Comparison of ENCODE assay signal across 22 mouse cellular contexts in the genomic region with DNA sequence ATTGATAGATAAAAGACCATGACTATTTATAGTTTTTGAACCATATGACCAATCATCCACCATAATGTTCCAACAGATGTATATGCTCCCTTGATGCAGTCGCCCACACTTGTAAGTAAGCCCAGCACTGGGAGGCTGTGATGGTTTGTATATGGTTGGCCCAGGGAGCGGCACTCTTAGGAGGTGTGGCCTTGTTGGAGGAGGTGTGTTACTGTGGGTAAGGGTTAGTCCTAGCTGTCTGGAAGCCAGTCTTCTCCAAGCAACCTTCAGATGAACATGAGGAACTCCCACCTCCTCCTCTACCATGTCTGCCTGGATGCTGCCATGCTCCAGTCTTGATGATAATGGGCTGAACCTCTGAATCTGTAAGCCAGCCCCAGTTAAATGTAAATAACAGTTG. TPM values are rescaled to one million over a fixed set of nuclear protein-coding genes. Genes with fewer than 3 reads are reported as not detected.
DNase-seq lines count a peak whose midpoint lies in the region; ATAC-seq and TF ChIP-seq lines count a peak whose summit lies in the region.
"Had no signal": no experiment of that assay in that cellular context is flagged by ENCODE, and none has a peak within 500 bp of the region (broad histone marks: within the 10 kb centered on the region; RNA-seq: fewer than 3 reads in every experiment).

No protein-coding gene starts in this region.

- ATAC-seq in kidney, embryonic 16.5 days (ENCODE audit: low FRiP score, low TSS enrichment), result peak; percentile 51; the same call in 1 of the 2 replicates
- ATAC-seq in lung, embryonic 14.5 days (ENCODE audit: insufficient read depth), result peak; percentile 19; the same call in 1 of the 2 replicates
- 0 out of 2 replicates have a peak, but pooled peaks have one; percentile 27 for ATAC-seq in lung, embryonic 15.5 days (ENCODE audit: borderline replicate concordance, extremely low read depth, low FRiP score, low TSS enrichment)
- ATAC-seq: activated CD4-positive, CD25-positive, alpha-beta regulatory T cell, adult 4 months; CD4-positive, CD25-positive, alpha-beta regulatory T cell, adult 4 months; Patski had no signal

- no peaks in the 10 kb centered on the region for H3K4me1 ChIP-seq in kidney, embryonic 16.5 days (ENCODE audit: insufficient read depth, low read length)
- H3K4me1 ChIP-seq in lung, embryonic 14.5 days (ENCODE audit: insufficient read depth), result no peaks in the 10 kb centered on the region
- H3K4me1 ChIP-seq in lung, embryonic 15.5 days, result no peaks in the 10 kb centered on the region
- H3K4me1 ChIP-seq in lung, adult 2 months (ENCODE audit: control insufficient read depth, insufficient read depth, low read length), result no peaks in the 10 kb centered on the region

- TF ChIP-seq CTCF in lung, embryonic 14.5 days (IDR thresholded peaks at IDR 0.05; ENCODE audit: low read depth), result no peak
- TF ChIP-seq CTCF in lung, adult 2 months (IDR thresholded peaks at IDR 0.05; ENCODE audit: insufficient read depth, low read length), result no peak

- no peak overlapping the region for H3K4me3 ChIP-seq in kidney, embryonic 16.5 days (ENCODE audit: low read length)
- no peak overlapping the region for H3K4me3 ChIP-seq in lung, embryonic 14.5 days (ENCODE audit: low read depth, low read length)
- H3K4me3 ChIP-seq in lung, embryonic 15.5 days, result no peak overlapping the region
- no peak overlapping the region for H3K4me3 ChIP-seq in lung, adult 2 months (replicated peaks; ENCODE audit: extremely low read depth, low read depth, low read length)

- TF ChIP-seq POLR2A in lung, adult 2 months (IDR thresholded peaks at IDR 0.05; ENCODE audit: borderline replicate concordance, extremely low read depth, low read depth, low read length), result no peak

- no peak overlapping the region for H3K27ac ChIP-seq in kidney, embryonic 16.5 days (ENCODE audit: low read length)
- H3K27ac ChIP-seq in lung, embryonic 14.5 days (ENCODE audit: low read depth), result no peak overlapping the region
- no peak overlapping the region for H3K27ac ChIP-seq in lung, embryonic 15.5 days

- no peak overlapping the region for H3K9ac ChIP-seq in kidney, embryonic 16.5 days (replicated peaks; ENCODE audit: low read length)
- H3K9ac ChIP-seq in lung, embryonic 14.5 days, result no peak overlapping the region
- no peak overlapping the region for H3K9ac ChIP-seq in lung, embryonic 15.5 days

- no peaks in the 10 kb centered on the region for H3K9me3 ChIP-seq in kidney, embryonic 16.5 days (ENCODE audit: low read length)
- no peaks in the 10 kb centered on the region for H3K9me3 ChIP-seq in lung, embryonic 14.5 days (ENCODE audit: low read depth, low read length)
- H3K9me3 ChIP-seq in lung, embryonic 15.5 days, result no peaks in the 10 kb centered on the region
- H3K9me3 ChIP-seq: G1E had no signal

- no peak overlapping the region for H3K4me2 ChIP-seq in kidney, embryonic 16.5 days (replicated peaks; ENCODE audit: low read depth, low read length)
- no peak overlapping the region for H3K4me2 ChIP-seq in lung, embryonic 14.5 days
- H3K4me2 ChIP-seq in lung, embryonic 15.5 days, result no peak overlapping the region

- WGBS in kidney, embryonic 16.5 days, result 89% methylated on average over 2 of the region's 2 CpGs
- WGBS in lung, embryonic 14.5 days, result 87% methylated on average over 2 of the region's 2 CpGs
- 95% methylated on average over 2 of the region's 2 CpGs for WGBS in lung, embryonic 15.5 days
- 95% methylated on average over 2 of the region's 2 CpGs for WGBS in lung, adult 2 months

- no peaks in the 10 kb centered on the region for H3K27me3 ChIP-seq in kidney, embryonic 16.5 days (ENCODE audit: insufficient read depth, low read length)
- H3K27me3 ChIP-seq in lung, embryonic 14.5 days (ENCODE audit: insufficient read depth, low read length), result no peaks in the 10 kb centered on the region
- H3K27me3 ChIP-seq in lung, embryonic 15.5 days, result no peaks in the 10 kb centered on the region
- H3K27me3 ChIP-seq: CH12.LX, Patski had no signal

- no peaks in the 10 kb centered on the region for H3K36me3 ChIP-seq in kidney, embryonic 16.5 days (ENCODE audit: insufficient read depth, low read length)
- H3K36me3 ChIP-seq in lung, embryonic 14.5 days (ENCODE audit: insufficient read depth), result no peaks in the 10 kb centered on the region
- H3K36me3 ChIP-seq in lung, embryonic 15.5 days, result no peaks in the 10 kb centered on the region
- H3K36me3 ChIP-seq: G1E had no signal

- DNase-seq in heart, adult 11 months, result peak; percentile 77
- no peak for DNase-seq in heart, postnatal 4 days
- DNase-seq in kidney, postnatal 36 days, result no peak
- DNase-seq in lung, embryonic 14.5 days, result no peak
- DNase-seq in lung, postnatal 4 days, result no peak
- DNase-seq in lung, adult 2 months, result no peak
- DNase-seq: adrenal gland, adult 2 months; adrenal gland, adult 8-10 months; adrenal gland, postnatal 10 days; adrenal gland, postnatal 14 days; adrenal gland, postnatal 25 days; adrenal gland, postnatal 36 days; B cell, adult 2 months; cerebellum, adult 11 months; cerebellum, adult 11-12 months had no signal

RNA-seq across cellular contexts. Expression of gene Akap7, which starts 3.1 kb away (rescaled TPM):
- 10 to 100 TPM; 48.1 to 52.5 TPM for total RNA-seq in heart, postnatal 4 days (2021)
- 12.6 and 18.9 TPM in 2 replicates for polyA plus RNA-seq in kidney, embryonic 16.5 days (2015; fragmentation: Nextera tagmentation; extraction: Ambion mirVana)
- polyA plus RNA-seq in lung, embryonic 14.5 days (2014; fragmentation: Nextera tagmentation; extraction: Ambion mirVana), result 27.7 and 29.6 TPM in 2 replicates
- 20.9 and 25.4 TPM in 2 replicates for polyA plus RNA-seq in lung, embryonic 15.5 days (2015; fragmentation: Nextera tagmentation; extraction: Ambion mirVana)
- polyA plus RNA-seq in lung, adult 2 months (2012; rRNA removed), result 5.6 and 12.2 TPM in 2 replicates
- polyA plus RNA-seq: G1E had no signal

RNA-seq across cellular contexts. Expression of gene Epb41l2, which starts 55.0 kb away (rescaled TPM):
- total RNA-seq in heart, postnatal 4 days (2021), result 10 to 100 TPM; 90.5 to 91.5 TPM
- 74.9 and 75.6 TPM in 2 replicates for polyA plus RNA-seq in kidney, embryonic 16.5 days (2015; fragmentation: Nextera tagmentation; extraction: Ambion mirVana)
- polyA plus RNA-seq in lung, embryonic 14.5 days (2014; fragmentation: Nextera tagmentation; extraction: Ambion mirVana), result 104 and 105 TPM in 2 replicates
- 84.2 and 90.6 TPM in 2 replicates for polyA plus RNA-seq in lung, embryonic 15.5 days (2015; fragmentation: Nextera tagmentation; extraction: Ambion mirVana)
- polyA plus RNA-seq in lung, adult 2 months (2012; rRNA removed), result 85.4 and 132 TPM in 2 replicates
- polyA plus RNA-seq: G1E had no signal
